Mouse (Mus musculus) stomach, postnatal 0 days (tissue): Measurements from ENCODE around the gene Podxl2. TPM values are rescaled to one million over a fixed set of nuclear protein-coding genes. Genes with fewer than 3 reads are reported as not detected.
A peak's percentile ranks its signal among the peaks of the same experiment; 100 is the strongest.

Experiments used
- ATAC-seq: fragments of 200-750 bp; cut with Nextera tagmentation; 2 replicates; pipeline ENCODE4 v1.8.0; 2017; ENCODE audit not compliant: low FRiP score, low TSS enrichment
- DNase-seq: peaks from one replicate; pipeline ENCODE4 v3.0.0-alpha.2; 2016; ENCODE audit warnings: low spot score
- H3K27ac ChIP-seq: fragments of 300-500 bp; sonication (generic); replicated peaks from 2 replicates; pipeline ENCODE4 v1.5.1; 2014; ENCODE audit warnings: mild to moderate bottlenecking, control low read depth
- H3K27me3 ChIP-seq: fragments of 300-500 bp; sonication (generic); 2 replicates; pipeline ENCODE4 v1.6.1; 2014; ENCODE audit warnings: low read length; ENCODE audit not compliant: control insufficient read depth, insufficient read depth
- H3K36me3 ChIP-seq: fragments of 300-500 bp; sonication (generic); 2 replicates; pipeline ENCODE4 v1.6.1; 2014; ENCODE audit warnings: low read length, mixed read lengths; ENCODE audit not compliant: control insufficient read depth, insufficient read depth
- H3K4me1 ChIP-seq: fragments of 300-500 bp; sonication (generic); replicated peaks from 2 replicates; pipeline ENCODE4 v1.6.1; 2014; ENCODE audit warnings: antibody characterized with exemption; ENCODE audit not compliant: control insufficient read depth, insufficient read depth
- H3K4me2 ChIP-seq: fragments of 300-500 bp; sonication (generic); replicated peaks from 2 replicates; pipeline ENCODE4 v1.6.1; 2014; ENCODE audit warnings: low read depth, mild to moderate bottlenecking, control low read depth, moderate library complexity
- H3K4me3 ChIP-seq: fragments of 300-500 bp; sonication (generic); 2 replicates; pipeline ENCODE4 v1.5.1; 2014; ENCODE audit warnings: low read depth, low read length, control low read depth
- H3K9ac ChIP-seq: fragments of 300-500 bp; sonication (generic); 2 replicates; pipeline ENCODE4 v1.6.1; 2014; ENCODE audit warnings: mild to moderate bottlenecking, low read length, control low read depth, mixed read lengths
- H3K9me3 ChIP-seq: fragments of 300-500 bp; sonication (generic); 2 replicates; pipeline ENCODE4 v1.6.1; 2016; ENCODE audit warnings: low read length; ENCODE audit not compliant: control insufficient read depth
- CTCF ChIP-seq: IDR thresholded peaks from 2 replicates; pipeline ENCODE4 v1.5.1; 2016; ENCODE audit warnings: antibody characterized with exemption, low read depth, mild to moderate bottlenecking, moderate library complexity
- EP300 ChIP-seq: optimal IDR thresholded peaks from 2 replicates; pipeline ENCODE3; 2016; ENCODE audit warnings: antibody characterized with exemption
- WGBS: fragments of 180-500 bp; shearing (Covaris S2); extraction: QIAGEN DNeasy Blood & Tissue Kit; methylation state at CpG from one replicate; pipeline ENCODE4 v1.1.7; 2014; 5-methylcytosine and 5-hydroxymethylcytosine counted together
- polyA plus RNA-seq: library from polyadenylated mRNA; unstranded; fragments of >200 nt; fragmentation: Nextera tagmentation; extraction: Ambion mirVana; gene quantifications from 2 replicates; pipeline ENCODE4 v1.2.1, GENCODE M21; 2015

The Podxl2 gene
- polyA plus RNA-seq, 1 experiment from 2014 or later, result 31.4 TPM

DNA sequence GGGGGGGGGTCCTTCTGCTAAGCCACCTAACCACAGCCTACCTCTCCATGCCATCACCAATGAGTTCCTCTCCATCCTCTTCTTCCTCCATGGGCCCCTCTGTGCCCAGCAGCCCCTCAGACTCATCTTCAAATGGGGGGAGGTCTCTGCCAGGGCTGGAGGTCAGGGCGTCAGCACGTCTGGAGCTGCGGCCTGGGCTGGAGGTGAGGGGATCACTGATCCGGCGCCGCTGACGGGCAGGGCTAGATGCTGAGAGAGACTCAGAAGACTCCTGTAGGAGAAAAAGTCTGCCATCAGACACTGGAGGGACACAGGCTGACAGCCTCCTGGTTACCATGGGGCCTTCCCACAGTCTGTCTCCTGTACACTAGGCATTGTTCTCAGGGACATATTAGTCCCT lies 22.4 kb upstream of the Podxl2 start:
- TF ChIP-seq CTCF, result no peak
- no peak for TF ChIP-seq EP300
- Histone ChIP-seq H3K36me3 (no peaks in the 10 kb centered on the region), H3K4me1 (no peaks in the 10 kb centered on the region; the same call in 1 of the 2 replicates), H3K9ac (0 out of 2 replicates have a peak overlapping the region, but pooled peaks have one; percentile 27), H3K4me2 (no peak overlapping the region), H3K9me3 (no peaks in the 10 kb centered on the region), H3K27ac (no peak overlapping the region), H3K4me3 (no peak overlapping the region), H3K27me3 (no peaks in the 10 kb centered on the region)
- DNase-seq (no peak), ATAC-seq (no peak)
- 64% methylated on average over 7 of the region's 7 CpGs for WGBS

DNA sequence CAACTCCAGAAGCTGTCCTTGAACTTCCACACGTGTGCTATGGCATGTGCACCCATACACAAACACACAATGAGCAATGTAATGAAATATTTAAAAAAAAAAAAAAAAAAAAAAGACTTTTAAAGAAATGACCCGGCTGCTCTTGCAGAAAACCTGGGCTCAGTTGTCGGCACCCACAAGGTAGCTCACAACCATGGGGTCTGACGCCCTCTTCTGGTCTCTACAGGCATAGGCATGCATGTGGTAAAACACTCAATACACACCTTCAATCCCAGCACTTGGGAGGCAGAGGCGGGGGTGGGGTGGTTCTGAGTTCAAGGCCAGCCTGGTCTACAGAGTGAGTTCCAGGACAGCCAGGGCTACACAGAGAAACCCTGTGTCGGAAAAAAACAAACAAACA lies 21.1 kb upstream of the Podxl2 start:
- ATAC-seq (no peak), DNase-seq (no peak)
- Histone ChIP-seq H3K27me3 (no peaks in the 10 kb centered on the region), H3K27ac (no peak overlapping the region), H3K9ac (no peak overlapping the region), H3K36me3 (peaks cover 7% of the 10 kb centered on the region; the same call in 1 of the 2 replicates), H3K4me2 (no peak overlapping the region), H3K4me1 (no peaks in the 10 kb centered on the region; the same call in 1 of the 2 replicates), H3K4me3 (no peak overlapping the region), H3K9me3 (no peaks in the 10 kb centered on the region)
- TF ChIP-seq EP300 (no peak), CTCF (no peak)
- 85% methylated on average over 6 of the region's 6 CpGs for WGBS

DNA sequence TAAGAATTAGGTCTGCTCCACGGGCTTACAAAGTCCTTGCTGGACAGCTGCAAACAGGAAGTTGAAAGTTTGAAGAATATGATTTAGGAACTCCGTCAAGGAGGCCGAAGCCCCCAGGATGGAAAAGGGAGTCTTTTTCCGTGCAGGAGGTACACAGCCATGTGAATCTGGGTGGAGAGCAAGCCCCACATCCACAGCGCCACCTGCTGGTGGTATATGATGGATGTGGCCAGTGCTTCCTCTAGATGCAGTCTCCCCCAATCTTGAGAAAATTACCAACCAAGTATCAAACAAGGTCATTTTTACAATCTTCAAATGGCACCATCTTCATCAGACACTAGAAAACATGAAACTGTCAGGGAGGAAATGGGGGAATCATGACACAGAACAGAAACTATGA lies 18.7 kb upstream of the Podxl2 start:
- Histone ChIP-seq H3K27ac (no peak overlapping the region), H3K9me3 (no peaks in the 10 kb centered on the region), H3K9ac (no peak overlapping the region), H3K4me3 (no peak overlapping the region), H3K36me3 (peaks cover 9% of the 10 kb centered on the region), H3K27me3 (no peaks in the 10 kb centered on the region), H3K4me2 (no peak overlapping the region), H3K4me1 (no peaks in the 10 kb centered on the region)
- peak; percentile 92 for TF ChIP-seq CTCF
- TF ChIP-seq EP300, result no peak
- DNase-seq (peak; percentile 65), ATAC-seq (no peak)
- WGBS, result 55% methylated on average over 5 of the region's 5 CpGs

- H3K4me3 ChIP-seq, result no peak overlapping the region
- DNase-seq, result no peak
- no peak for TF ChIP-seq CTCF
- no peak for TF ChIP-seq EP300
- no peak for ATAC-seq
- 81% methylated on average over 7 of the region's 7 CpGs for WGBS
- no peaks in the 10 kb centered on the region for H3K9me3 ChIP-seq
- no peak overlapping the region for H3K4me2 ChIP-seq
- H3K9ac ChIP-seq, result no peak overlapping the region
- H3K4me1 ChIP-seq, result no peaks in the 10 kb centered on the region
- H3K27ac ChIP-seq, result no peak overlapping the region
- no peaks in the 10 kb centered on the region for H3K27me3 ChIP-seq
- H3K36me3 ChIP-seq, result peaks cover 17% of the 10 kb centered on the region
These were observed 16.0 kb upstream of the Podxl2 start for GRCm38 (mm10) chr6:88890832-88891231.

DNA sequence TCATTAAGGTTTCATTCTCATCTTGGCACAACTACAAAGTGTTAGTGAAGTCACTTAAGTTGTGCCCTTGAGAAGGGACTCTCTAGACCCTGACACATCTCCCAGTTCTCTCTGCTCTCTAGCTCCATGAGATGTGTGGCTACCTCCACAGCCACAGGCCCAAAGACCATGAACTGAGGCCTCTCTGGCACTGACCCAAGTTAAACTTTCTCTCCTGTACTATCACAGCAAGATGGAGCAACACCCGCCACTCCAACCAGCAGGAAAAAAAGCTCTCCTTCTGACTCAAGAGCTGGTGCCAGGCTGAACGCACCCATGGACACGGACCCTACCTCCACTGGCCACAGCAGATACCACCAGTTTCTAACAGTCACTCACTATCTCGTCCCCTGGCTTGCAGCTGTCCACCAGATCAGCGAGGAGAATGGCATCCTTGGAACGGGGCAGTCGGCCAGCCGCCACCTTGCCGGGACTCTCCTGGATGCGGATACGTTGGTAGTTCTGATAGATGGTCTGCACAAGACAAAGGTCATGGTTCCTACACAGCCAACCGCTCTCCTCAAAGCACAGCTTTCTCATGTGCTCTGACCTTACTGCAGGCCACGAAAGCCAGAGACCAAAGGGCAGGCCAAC lies 14.7 kb upstream of the Podxl2 start:
- H3K4me1 ChIP-seq, result no peaks in the 10 kb centered on the region
- H3K9ac ChIP-seq, result no peak overlapping the region
- WGBS, result 83% methylated on average over 13 of the region's 13 CpGs
- H3K4me2 ChIP-seq, result no peak overlapping the region
- H3K36me3 ChIP-seq, result peaks cover 17% of the 10 kb centered on the region
- no peak overlapping the region for H3K27ac ChIP-seq
- no peak for DNase-seq
- peak; percentile 36; the same call in 1 of the 2 replicates for ATAC-seq
- TF ChIP-seq CTCF (no peak), EP300 (no peak)
- H3K4me3 ChIP-seq, result no peak overlapping the region
- H3K9me3 ChIP-seq, result no peaks in the 10 kb centered on the region
- no peaks in the 10 kb centered on the region for H3K27me3 ChIP-seq

DNA sequence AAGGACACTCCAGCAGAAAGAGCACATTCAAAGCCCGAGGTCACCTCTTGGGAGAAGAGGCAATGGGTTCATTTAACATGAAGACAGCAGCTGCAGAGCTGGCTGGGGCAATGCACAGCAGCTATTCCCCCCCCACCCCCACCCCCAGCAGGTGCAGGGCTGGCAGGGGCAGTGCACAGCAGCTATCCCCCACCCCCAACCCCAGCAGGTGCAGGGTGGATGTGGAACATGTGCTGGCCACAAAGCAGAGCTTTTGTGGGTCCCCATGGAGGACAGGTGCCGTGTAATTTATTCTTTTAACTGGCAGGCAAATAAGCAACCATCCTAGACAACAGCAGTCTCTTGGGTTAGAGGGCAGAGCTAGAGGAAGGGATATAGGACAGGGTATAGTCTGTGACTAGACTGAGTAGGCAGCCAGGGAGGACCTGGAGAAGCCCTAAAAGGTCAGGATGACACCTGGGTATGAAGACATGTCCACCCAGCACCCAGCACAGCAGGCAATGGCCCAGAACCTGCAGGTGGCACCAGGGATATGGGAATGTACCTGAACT lies 11.6 kb upstream of the Podxl2 start:
- no peak for ATAC-seq
- peaks cover 16% of the 10 kb centered on the region for H3K36me3 ChIP-seq

More for the DNA sequence above, 11.6 kb upstream of the Podxl2 start:
- no peaks in the 10 kb centered on the region for H3K4me1 ChIP-seq
- no peaks in the 10 kb centered on the region for H3K27me3 ChIP-seq
- no peak for DNase-seq
- no peak overlapping the region for H3K27ac ChIP-seq
- WGBS, result 80% methylated on average over 2 of the region's 2 CpGs
- H3K9ac ChIP-seq, result no peak overlapping the region
- TF ChIP-seq EP300 (no peak), CTCF (no peak)
- no peak overlapping the region for H3K4me3 ChIP-seq
- no peak overlapping the region for H3K4me2 ChIP-seq
- H3K9me3 ChIP-seq, result no peaks in the 10 kb centered on the region
